Mouse (Mus musculus): Measurements from ENCODE around the gene Cacna1c. TPM values are rescaled to one million over a fixed set of nuclear protein-coding genes. Genes with fewer than 3 reads are reported as not detected.
A peak's percentile ranks its signal among the peaks of the same experiment; 100 is the strongest.

Gene Cacna1c
- polyA plus RNA-seq, 1 experiment, result 1.0 TPM

GRCm38 (mm10) chr6:119193571-119194154, 2.6 kb downstream of the Cacna1c start:
- H3K27ac ChIP-seq (ENCODE audit: insufficient read depth, low read length), result no peak overlapping the region
- H3K36me3 ChIP-seq (ENCODE audit: control insufficient read depth, insufficient read depth, low read length, poor library complexity, severe bottlenecking), result no peaks in the 10 kb centered on the region
- H3K4me1 ChIP-seq (ENCODE audit: control insufficient read depth, insufficient read depth, low read length), result peaks cover 2% of the 10 kb centered on the region
- no peak for TF ChIP-seq CTCF (IDR thresholded peaks at IDR 0.05; ENCODE audit: low read depth, low read length)
- TF ChIP-seq POLR2A (IDR thresholded peaks at IDR 0.05; ENCODE audit: insufficient read depth, low read length), result no peak
- no peak for TF ChIP-seq EP300 (IDR thresholded peaks at IDR 0.05; ENCODE audit: insufficient read depth, low read depth, low read length)
- H3K9ac ChIP-seq (ENCODE audit: low read depth, poor library complexity, severe bottlenecking), result no peak overlapping the region
- H3K9me3 ChIP-seq (replicated peaks; ENCODE audit: control insufficient read depth, insufficient read depth, low read length, poor library complexity, severe bottlenecking), result peaks cover 8% of the 10 kb centered on the region
- H3K27me3 ChIP-seq (ENCODE audit: control insufficient read depth, insufficient read depth, low read length, poor library complexity, severe bottlenecking), result no peaks in the 10 kb centered on the region
- no peak overlapping the region for H3K4me3 ChIP-seq (ENCODE audit: low read depth, low read length)

- H3K4me3 ChIP-seq (ENCODE audit: low read depth, low read length), result no peak overlapping the region
- peaks cover 8% of the 10 kb centered on the region for H3K9me3 ChIP-seq (replicated peaks; ENCODE audit: control insufficient read depth, insufficient read depth, low read length, poor library complexity, severe bottlenecking)
- TF ChIP-seq POLR2A (IDR thresholded peaks at IDR 0.05; ENCODE audit: insufficient read depth, low read length), result no peak
- no peak for TF ChIP-seq CTCF (IDR thresholded peaks at IDR 0.05; ENCODE audit: low read depth, low read length)
- no peak for TF ChIP-seq EP300 (IDR thresholded peaks at IDR 0.05; ENCODE audit: insufficient read depth, low read depth, low read length)
- no peaks in the 10 kb centered on the region for H3K4me1 ChIP-seq (ENCODE audit: control insufficient read depth, insufficient read depth, low read length)
- no peak overlapping the region for H3K27ac ChIP-seq (ENCODE audit: insufficient read depth, low read length)
- H3K27me3 ChIP-seq (ENCODE audit: control insufficient read depth, insufficient read depth, low read length, poor library complexity, severe bottlenecking), result no peaks in the 10 kb centered on the region
- no peaks in the 10 kb centered on the region for H3K36me3 ChIP-seq (ENCODE audit: control insufficient read depth, insufficient read depth, low read length, poor library complexity, severe bottlenecking)
- H3K9ac ChIP-seq (ENCODE audit: low read depth, poor library complexity, severe bottlenecking), result no peak overlapping the region
Measured at GRCm38 (mm10) chr6:119191478-119191877, 4.7 kb downstream of the Cacna1c start.

DNA sequence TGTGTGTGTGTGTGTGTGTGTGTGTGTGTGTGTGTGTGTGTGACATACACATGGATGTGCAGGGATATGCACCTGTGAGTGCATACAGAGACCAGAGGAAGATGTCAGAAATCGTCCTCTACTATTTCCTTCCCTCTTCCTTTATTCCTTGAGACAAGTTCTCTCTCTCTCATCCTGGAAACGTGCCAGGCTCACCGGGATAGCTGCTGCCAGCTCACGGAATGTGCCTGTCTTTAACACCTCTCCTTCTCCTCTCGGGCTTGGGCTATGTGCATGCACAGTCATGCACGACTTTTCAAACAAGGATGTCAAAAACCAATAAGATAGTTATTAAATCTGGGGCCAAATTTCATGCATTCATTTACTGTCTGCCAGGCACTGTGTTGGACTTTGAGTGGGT, 8.6 kb downstream of the Cacna1c start:
- TF ChIP-seq CTCF (IDR thresholded peaks at IDR 0.05; ENCODE audit: low read depth, low read length) (no peak), POLR2A (IDR thresholded peaks at IDR 0.05; ENCODE audit: insufficient read depth, low read length) (no peak), EP300 (IDR thresholded peaks at IDR 0.05; ENCODE audit: insufficient read depth, low read depth, low read length) (no peak)
- H3K4me1 ChIP-seq (ENCODE audit: control insufficient read depth, insufficient read depth, low read length), result no peaks in the 10 kb centered on the region
- no peak overlapping the region for H3K4me3 ChIP-seq (ENCODE audit: low read depth, low read length)
- no peak overlapping the region for H3K9ac ChIP-seq (ENCODE audit: low read depth, poor library complexity, severe bottlenecking)
- no peak overlapping the region for H3K27ac ChIP-seq (ENCODE audit: insufficient read depth, low read length)
- peaks cover under 1% of the 10 kb centered on the region for H3K9me3 ChIP-seq (replicated peaks; ENCODE audit: control insufficient read depth, insufficient read depth, low read length, poor library complexity, severe bottlenecking)
- H3K27me3 ChIP-seq (ENCODE audit: control insufficient read depth, insufficient read depth, low read length, poor library complexity, severe bottlenecking), result no peaks in the 10 kb centered on the region
- H3K36me3 ChIP-seq (ENCODE audit: control insufficient read depth, insufficient read depth, low read length, poor library complexity, severe bottlenecking), result no peaks in the 10 kb centered on the region

GRCm38 (mm10) chr6:119186658-119187057, 9.6 kb downstream of the Cacna1c start:
- TF ChIP-seq POLR2A (IDR thresholded peaks at IDR 0.05; ENCODE audit: insufficient read depth, low read length) (no peak), CTCF (IDR thresholded peaks at IDR 0.05; ENCODE audit: low read depth, low read length) (peak; percentile 18), EP300 (IDR thresholded peaks at IDR 0.05; ENCODE audit: insufficient read depth, low read depth, low read length) (no peak)
- no peaks in the 10 kb centered on the region for H3K27me3 ChIP-seq (ENCODE audit: control insufficient read depth, insufficient read depth, low read length, poor library complexity, severe bottlenecking)
- no peaks in the 10 kb centered on the region for H3K36me3 ChIP-seq (ENCODE audit: control insufficient read depth, insufficient read depth, low read length, poor library complexity, severe bottlenecking)
- no peaks in the 10 kb centered on the region for H3K4me1 ChIP-seq (ENCODE audit: control insufficient read depth, insufficient read depth, low read length)
- H3K27ac ChIP-seq (ENCODE audit: insufficient read depth, low read length), result no peak overlapping the region
- no peak overlapping the region for H3K4me3 ChIP-seq (ENCODE audit: low read depth, low read length)
- H3K9me3 ChIP-seq (replicated peaks; ENCODE audit: control insufficient read depth, insufficient read depth, low read length, poor library complexity, severe bottlenecking), result no peaks in the 10 kb centered on the region
- no peak overlapping the region for H3K9ac ChIP-seq (ENCODE audit: low read depth, poor library complexity, severe bottlenecking)

- Histone ChIP-seq H3K9me3 (replicated peaks; ENCODE audit: control insufficient read depth, insufficient read depth, low read length, poor library complexity, severe bottlenecking) (no peaks in the 10 kb centered on the region), H3K27ac (ENCODE audit: insufficient read depth, low read length) (no peak overlapping the region), H3K4me3 (ENCODE audit: low read depth, low read length) (no peak overlapping the region), H3K4me1 (ENCODE audit: control insufficient read depth, insufficient read depth, low read length) (no peaks in the 10 kb centered on the region), H3K9ac (ENCODE audit: low read depth, poor library complexity, severe bottlenecking) (no peak overlapping the region), H3K36me3 (ENCODE audit: control insufficient read depth, insufficient read depth, low read length, poor library complexity, severe bottlenecking) (no peaks in the 10 kb centered on the region), H3K27me3 (ENCODE audit: control insufficient read depth, insufficient read depth, low read length, poor library complexity, severe bottlenecking) (no peaks in the 10 kb centered on the region)
- TF ChIP-seq CTCF (IDR thresholded peaks at IDR 0.05; ENCODE audit: low read depth, low read length) (no peak), EP300 (IDR thresholded peaks at IDR 0.05; ENCODE audit: insufficient read depth, low read depth, low read length) (no peak), POLR2A (IDR thresholded peaks at IDR 0.05; ENCODE audit: insufficient read depth, low read length) (no peak)
Measured at GRCm38 (mm10) chr6:119183781-119184180, 12.4 kb downstream of the Cacna1c start.

DNA sequence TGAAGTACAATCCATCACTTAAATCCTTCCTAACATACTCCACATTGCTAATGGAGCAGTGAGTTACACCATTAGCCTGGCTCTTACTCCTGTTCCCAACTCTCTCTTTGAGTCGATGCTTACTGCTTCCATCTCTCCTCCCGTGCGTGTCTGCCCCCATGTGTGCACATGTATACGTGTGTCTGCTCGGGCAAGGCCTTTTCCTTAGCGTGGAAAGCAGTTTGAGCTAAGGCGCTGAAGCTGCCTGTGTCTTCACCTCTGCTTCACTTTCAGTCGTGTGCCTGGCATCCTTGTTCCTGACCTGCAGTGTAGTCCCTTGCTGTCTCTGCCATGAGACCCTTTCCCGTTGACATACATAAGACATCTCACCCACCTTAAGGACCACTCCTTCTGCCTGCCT, 14.0 kb downstream of the Cacna1c start:
- Histone ChIP-seq H3K9ac (ENCODE audit: low read depth, poor library complexity, severe bottlenecking) (no peak overlapping the region), H3K27ac (ENCODE audit: insufficient read depth, low read length) (no peak overlapping the region), H3K9me3 (replicated peaks; ENCODE audit: control insufficient read depth, insufficient read depth, low read length, poor library complexity, severe bottlenecking) (no peaks in the 10 kb centered on the region), H3K4me3 (ENCODE audit: low read depth, low read length) (no peak overlapping the region), H3K36me3 (ENCODE audit: control insufficient read depth, insufficient read depth, low read length, poor library complexity, severe bottlenecking) (no peaks in the 10 kb centered on the region), H3K4me1 (ENCODE audit: control insufficient read depth, insufficient read depth, low read length) (no peaks in the 10 kb centered on the region), H3K27me3 (ENCODE audit: control insufficient read depth, insufficient read depth, low read length, poor library complexity, severe bottlenecking) (no peaks in the 10 kb centered on the region)
- no peak for TF ChIP-seq POLR2A (IDR thresholded peaks at IDR 0.05; ENCODE audit: insufficient read depth, low read length)

Data from ES-Bruce4 (cell line).